Mouse (Mus musculus) ES-CJ7 (cell line): Measurements from ENCODE around the gene Ddx42.
"Not testable (repeated sequence)": the region's sequence is repeated elsewhere in the genome, so short reads cannot be mapped to it uniquely, and the experiment has no call there.

Experiments
- DNase-seq: peaks from one replicate; pipeline ENCODE4 v3.0.0; 2011; ENCODE audit warnings: low read depth, low spot score

The Ddx42 gene

DNA sequence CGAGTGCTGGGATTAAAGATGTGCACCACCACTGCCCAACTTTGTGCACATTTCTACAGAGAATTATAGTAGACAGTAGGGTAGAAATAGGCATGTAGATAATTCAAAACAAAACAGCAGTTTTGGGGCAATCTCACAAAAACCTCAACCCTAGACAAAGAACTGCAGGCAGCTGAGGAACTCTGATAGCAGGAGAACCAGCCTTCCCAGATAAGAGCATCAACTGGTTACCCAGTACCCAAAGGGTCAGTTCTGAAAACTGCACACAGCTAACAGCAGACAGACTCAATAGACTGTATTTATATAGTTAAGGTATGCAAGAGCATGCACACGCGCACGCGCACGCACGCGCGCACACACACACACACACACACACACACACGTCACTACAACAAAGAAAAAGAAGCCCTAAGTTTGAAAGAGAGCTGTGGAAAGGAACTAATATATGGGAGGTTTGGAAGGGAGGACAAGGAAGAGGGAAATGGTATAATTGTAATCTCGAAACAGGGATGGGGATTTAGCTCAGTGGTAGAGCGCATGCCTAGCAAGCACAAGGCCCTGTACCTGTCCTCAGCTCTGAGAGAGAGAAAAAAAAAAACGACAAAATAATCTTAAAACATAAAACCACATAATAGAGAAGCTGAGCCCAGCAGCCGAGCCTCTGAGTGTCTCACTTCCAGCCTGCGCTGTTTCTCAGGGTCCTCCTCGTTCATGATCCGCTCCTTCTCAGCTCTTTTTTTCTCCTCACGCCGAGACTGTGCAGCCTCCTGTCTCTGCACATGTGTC lies 15.2 kb upstream of the Ddx42 start:
- DNase-seq = no peak

DNA sequence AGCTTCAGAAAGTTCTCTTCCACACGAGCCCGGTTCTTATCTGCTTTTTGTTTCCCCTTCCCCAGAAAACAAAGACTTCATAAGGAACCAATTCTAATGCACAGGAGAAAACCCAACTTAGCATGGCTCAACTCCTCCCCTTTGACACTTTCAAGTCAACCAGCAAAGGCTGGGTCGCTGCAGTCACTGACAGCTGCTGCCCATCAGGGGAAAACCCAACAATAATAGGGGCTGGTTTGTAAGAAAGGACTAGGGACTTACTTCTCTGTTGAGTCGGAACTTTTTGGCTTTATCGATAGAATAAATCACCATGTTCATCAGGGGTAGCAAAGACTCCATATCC lies 14.6 kb upstream of the Ddx42 start, which contains the start of gene Strada:
TSS of gene Strada (minus strand) at position 46 of the 343 bp plus-strand sequence.
- no peak for DNase-seq

DNA sequence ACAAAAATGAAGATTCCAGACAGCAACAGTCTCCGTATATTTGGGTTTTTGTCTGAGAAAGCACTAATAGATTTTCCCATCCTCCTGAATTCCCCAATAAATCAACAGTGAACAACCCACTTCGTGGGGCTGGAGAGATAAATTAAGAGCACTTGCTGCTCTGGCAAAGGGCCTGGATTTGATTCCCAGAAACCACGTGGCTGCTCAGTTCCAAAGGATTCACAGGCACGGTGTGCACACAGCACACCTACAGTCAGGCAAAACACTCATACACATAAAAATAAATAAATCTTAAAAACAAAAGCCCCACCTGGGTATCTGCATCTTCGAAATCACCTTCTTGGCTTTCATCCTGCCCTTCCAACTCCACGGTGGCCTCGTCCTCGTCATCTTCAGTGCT lies 4.0 kb upstream of the Ddx42 start:
- DNase-seq = no peak

- no peak for DNase-seq
Measured at GRCm38 (mm10) chr11:106214856-106215255, 1.9 kb upstream of the Ddx42 start.

DNA sequence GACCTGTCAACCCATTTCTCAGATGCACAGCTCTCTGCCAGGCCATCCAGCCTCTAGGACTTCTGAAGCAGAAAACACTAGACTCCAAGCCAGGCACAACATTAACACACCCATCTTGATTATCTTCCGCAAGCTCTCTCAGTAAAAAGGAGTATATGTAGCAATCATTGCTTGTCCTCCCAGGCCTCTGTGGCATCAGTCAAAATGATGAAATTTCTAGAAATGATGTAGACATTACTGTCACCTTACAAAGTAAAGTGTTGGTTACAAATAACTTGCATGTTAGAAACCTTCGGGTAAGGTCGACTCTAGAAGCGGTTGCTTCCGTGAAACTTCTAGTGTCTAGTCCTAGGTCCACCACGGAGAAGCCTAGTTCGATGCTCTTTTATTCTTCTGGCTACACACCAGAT lies 1.3 kb upstream of the Ddx42 start:
- no peak for DNase-seq

- DNase-seq = peak; percentile 99
Measured at GRCm38 (mm10) chr11:106215927-106216729, 598 bp upstream of the Ddx42 start, which contains the start of gene Ccdc47. Gene Ccdc47, minus strand, starts transcription at chr11:106216344.

GRCm38 (mm10) chr11:106220603-106221002 lies 3.9 kb downstream of the Ddx42 start:
- no peak for DNase-seq

DNA sequence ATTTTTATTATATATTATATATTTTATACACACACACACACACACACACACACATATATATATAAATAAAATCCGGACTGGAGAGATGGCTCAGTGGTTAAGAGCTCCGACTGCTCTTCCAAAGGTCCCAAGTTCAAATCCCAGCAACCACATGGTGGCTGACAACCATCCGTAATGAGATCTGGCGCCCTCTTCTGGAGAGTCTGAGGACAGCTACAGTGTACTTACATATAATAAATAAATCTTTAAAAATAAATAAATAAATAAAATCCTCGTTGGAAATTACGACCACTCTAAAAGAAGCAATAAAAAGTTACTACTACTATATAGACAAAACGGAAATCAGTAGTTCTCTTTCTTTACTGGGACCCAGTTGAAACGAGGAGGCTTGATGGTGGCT lies 17.3 kb downstream of the Ddx42 start:
- DNase-seq = not testable (repeated sequence)

DNA sequence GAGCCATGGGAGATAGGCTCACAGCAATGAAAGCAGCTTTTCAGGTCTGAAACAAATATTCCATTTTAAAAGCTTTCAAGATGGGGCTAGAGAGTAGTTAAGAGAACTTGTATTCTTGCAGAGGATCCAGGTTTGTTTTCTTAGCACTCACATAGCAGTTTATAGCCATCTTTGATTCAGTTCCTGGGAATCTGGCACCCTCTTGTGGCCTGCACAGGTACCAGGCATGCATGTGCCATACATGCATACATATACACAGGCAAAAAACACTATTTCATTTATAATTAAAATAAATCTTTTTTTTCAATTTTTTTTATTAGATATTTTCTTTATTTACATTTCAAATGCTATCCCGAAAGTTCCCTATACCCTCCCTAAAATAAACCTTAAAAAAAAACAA lies 30.1 kb downstream of the Ddx42 start:
- peak; percentile 56 for DNase-seq

DNA sequence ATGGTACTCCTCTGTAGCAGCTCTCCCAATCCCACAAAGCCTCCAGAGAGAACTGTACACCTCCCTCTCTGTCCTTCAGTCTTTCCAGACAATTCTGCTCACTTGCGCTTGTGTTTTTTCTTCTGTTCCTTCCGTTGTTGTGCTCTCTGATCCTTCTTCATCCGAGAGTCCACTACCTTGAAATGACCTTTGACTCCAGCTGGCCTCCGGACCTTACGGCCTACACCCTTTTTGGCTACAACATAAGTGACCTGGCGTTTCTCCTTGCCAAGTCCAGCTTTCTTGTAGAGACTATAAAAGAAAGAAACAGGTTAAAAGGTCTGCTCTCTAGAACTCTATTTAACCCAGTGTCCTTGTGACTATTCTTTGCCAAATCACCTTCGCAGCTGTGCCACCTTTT lies 32.6 kb downstream of the Ddx42 start:
- DNase-seq = no peak

- no peak for DNase-seq
Measured at GRCm38 (mm10) chr11:106254767-106255166, 38.0 kb downstream of the Ddx42 start.

DNA sequence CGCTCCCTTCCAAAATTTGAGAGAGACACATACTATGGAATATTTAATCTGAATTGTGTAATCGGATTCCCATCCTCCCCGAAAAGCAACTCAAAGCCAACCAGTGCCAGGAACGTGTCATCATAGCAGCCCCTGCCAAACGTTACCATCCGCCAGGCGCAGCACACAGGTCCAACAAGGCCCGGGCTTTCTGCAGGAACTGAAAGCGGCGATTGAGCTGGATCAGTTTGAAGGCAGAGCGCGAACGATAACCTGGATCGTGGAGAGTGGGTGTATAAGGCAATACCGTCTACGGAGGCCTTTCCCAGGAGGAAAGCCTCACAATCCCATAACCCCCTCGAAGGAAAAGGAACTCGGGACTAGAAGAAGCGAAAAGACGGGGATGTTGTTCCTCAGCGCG lies 38.4 kb downstream of the Ddx42 start:
- DNase-seq = no peak

DNA sequence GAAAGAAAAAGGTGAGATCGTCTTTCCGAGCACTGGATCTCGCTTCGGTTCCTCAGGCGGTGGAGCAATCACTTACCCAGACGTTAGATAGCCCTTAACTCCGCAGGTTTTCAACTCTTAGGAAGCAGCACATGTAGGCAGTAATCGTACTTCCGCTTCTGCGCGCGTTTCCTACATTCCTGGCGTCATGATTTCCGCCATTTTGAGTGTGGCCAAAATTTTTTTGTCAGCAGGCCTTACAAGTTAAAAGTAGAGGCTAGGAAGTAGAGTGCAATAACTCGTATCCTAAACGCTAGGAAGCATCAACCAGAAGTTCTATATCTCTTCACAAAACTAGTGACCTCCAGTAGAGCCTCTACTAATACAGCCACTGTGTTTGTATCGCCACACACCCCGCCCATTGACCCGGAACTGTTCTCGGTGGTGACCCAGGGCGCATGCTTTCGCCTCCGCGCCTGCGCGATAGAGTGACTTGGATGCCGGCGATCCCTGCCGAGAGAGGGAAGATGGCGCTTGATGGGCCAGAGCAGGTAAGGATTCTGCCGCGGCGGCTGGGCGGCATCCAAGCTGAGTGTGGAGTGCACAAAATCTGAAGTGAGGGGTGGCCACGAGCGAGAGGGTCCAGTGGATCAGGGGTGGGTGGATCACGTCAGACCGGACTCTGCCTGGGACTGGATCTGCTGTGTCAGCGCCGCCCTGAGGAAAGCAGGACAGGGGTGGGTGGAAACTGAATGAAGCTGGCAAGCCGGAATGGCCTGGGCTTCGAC lies 39.1 kb downstream of the Ddx42 start, which contains the start of the genes Ftsj3 and Psmc5:
TSS of gene Ftsj3 (minus strand) at position 395 of the 767 bp plus-strand sequence.
TSS of gene Psmc5 (plus strand) at position 470 of the 767 bp plus-strand sequence.
- DNase-seq = peak; percentile 95

GRCm38 (mm10) chr11:106256775-106257174 lies 40.0 kb downstream of the Ddx42 start:
- no peak for DNase-seq

- DNase-seq = no peak
Measured at GRCm38 (mm10) chr11:106260826-106261450, 44.2 kb downstream of the Ddx42 start.

DNA sequence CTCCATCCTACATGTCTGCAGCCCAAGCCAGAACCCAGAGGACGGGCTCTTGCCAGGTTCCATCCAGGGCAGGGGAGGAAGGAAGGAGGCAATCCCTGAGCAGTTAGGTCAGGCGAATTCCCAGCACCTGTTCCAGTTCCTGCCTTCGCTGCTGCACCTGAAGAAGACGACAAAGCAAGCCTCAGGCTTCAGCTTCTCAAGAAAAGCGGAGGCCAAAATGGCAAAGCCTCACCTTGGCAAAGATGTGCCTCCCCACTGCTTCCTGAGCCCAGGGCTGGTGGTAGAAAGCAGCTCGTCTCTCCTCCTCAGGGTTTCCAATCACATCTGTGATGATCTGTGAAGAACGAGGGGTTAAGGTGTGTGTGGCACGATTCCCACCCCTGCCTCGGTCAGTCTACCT lies 47.2 kb downstream of the Ddx42 start:
- no peak for DNase-seq

GRCm38 (mm10) chr11:106264988-106265387 lies 48.3 kb downstream of the Ddx42 start:
- no peak for DNase-seq

- DNase-seq = no peak
Measured at GRCm38 (mm10) chr11:106265570-106265969, 48.8 kb downstream of the Ddx42 start.

DNA sequence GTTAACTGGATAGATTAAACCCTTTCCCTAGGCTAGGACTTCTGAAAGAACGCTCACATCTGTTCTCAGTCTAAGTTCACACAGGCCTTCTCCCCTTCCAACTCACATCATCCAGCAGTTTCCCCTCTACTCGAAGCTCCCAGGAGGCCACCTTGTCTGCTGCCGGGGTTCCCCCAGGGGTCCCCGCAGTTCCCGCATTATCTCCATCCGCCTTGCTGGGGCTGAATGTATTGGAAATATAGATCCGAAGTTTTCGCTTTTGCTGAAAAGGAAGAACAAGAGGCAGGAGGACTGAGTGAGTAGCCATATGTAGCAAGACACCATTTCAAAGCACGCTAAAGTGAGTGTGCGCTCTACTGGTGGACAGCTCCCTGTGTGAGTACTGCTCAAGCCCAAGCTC lies 49.7 kb downstream of the Ddx42 start:
- no peak for DNase-seq

GRCm38 (mm10) chr11:106267311-106267852 lies 50.7 kb downstream of the Ddx42 start:
- DNase-seq = no peak

- no peak for DNase-seq
Measured at GRCm38 (mm10) chr11:106267871-106268270, 51.1 kb downstream of the Ddx42 start.
